Mouse (Mus musculus): Measurements from ENCODE around the gene Cdhr4. TPM values are rescaled to one million over a fixed set of nuclear protein-coding genes. Genes with fewer than 3 reads are reported as not detected.

The Cdhr4 gene
- under 1 TPM in 1 of 3 experiments, not detected in 2; 0.73 TPM for polyA plus RNA-seq (2017; shearing (Covaris generic))

DNA sequence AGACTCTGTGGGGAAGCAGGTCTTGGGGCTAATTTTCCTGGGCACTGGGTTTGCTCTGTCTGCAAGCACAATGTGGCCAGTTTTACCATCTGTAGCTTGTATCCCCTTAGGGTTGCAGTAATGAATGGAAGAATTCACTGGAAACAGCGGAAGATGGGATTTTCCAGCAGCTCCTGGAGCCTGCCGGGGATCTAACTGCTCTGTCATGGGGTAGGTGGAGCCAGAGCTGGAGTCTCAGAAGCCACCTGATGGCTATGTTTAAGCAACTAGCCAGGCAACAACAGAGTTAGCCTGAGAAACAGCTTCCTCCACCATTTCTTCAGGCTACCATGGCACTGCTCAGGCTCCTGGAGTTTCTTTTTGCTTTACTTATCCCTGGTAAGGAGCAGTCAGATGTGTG lies at the start of gene Cdhr4:
Gene Cdhr4 (plus strand): TSS at position 301 of the 400 bp plus-strand sequence.
- ATAC-seq, result no peak

DNA sequence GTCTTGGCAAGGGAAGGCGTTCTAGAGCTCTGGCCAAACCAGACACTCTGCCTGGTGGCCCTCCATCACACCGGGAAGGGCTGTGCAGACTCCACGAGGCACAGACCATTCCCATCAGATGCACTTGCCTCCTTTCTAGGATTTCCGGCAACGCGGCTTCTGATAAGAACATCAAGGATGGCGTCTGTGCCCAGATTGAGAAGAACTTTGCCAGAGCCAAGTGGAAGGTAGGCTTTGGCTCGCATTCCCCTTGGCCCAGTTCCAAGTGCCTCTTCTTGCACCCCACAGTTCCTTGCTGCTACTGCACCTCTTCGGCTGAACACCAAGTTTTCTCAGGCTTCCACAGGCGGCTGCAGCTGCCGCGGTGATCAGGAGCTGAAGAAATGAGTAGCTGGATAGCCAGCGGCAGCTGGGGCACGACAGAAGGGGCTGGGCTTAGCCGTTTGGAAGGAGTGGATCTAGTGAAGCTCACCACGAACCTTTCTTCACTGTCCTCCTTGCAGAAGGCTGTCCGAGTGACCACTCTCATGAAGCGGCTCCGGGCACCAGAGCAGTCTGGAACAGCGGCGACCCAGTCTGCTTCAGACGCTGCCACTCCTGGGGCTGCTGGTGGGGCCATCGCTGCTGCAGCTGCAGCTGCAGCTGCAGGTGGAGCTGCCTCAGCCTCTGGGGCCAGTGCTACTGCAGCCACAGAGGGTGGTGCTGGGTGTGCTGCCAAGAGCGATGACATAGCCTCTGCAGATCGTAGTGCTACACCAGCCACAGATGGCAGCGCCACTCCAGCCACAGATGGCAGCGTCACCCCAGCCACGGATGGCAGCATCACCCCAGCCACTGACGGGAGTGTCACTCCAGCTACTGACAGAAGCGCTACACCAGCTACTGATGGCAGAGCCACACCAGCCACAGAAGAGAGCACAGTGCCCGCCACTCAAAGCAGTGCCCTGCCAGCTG lies 44.8 kb upstream of the Cdhr4 start:
- ATAC-seq, result no peak

GRCm38 (mm10) chr9:107949184-107949921 lies 42.9 kb upstream of the Cdhr4 start:
- no peak for ATAC-seq

- no peak for ATAC-seq
These were observed 42.4 kb upstream of the Cdhr4 start, which contains the start of gene Traip for GRCm38 (mm10) chr9:107949922-107950235. Gene Traip (plus strand): TSS chr9:107950136.

DNA sequence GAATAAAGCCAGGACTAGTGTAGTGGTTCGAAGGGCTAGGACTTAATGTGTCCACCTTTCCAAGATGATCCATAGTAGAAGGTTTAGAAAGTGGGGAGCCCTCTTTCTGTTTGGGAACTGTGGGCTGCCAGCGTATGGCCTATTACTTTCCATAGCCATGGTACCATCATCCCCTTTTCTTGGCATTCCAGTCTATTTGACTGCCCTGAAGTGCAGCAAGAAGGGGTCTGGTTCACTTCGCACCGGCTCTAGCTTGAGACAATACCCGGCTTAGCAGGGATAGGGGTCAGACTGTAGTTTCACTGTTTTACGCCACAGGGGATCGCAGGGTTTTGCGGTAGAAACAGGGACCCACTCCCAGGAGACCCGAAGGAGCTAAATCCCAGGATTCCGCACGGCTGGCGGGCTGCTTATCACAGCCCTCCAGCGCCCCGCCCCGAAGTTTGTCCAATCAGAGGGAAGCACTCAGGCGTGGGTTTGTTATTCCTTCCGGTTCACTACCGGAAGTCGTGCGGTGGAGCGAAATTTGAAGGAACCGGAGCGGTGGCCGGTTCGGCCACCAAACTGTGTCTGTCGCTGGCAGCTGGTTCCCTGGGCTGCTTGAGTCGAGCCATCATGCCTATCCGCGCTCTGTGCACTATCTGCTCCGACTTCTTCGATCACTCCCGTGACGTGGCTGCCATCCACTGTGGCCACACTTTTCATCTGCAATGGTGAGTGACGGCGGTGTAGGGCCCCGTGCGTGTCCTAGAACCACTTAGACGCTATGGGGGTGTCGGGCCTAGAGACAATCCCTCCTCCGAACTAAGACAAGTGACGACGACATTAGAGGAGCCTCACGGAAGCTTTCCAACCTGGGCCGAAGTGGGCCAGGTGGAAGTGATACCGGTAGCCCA lies 41.6 kb upstream of the Cdhr4 start:
- ATAC-seq, result peak; percentile 99

DNA sequence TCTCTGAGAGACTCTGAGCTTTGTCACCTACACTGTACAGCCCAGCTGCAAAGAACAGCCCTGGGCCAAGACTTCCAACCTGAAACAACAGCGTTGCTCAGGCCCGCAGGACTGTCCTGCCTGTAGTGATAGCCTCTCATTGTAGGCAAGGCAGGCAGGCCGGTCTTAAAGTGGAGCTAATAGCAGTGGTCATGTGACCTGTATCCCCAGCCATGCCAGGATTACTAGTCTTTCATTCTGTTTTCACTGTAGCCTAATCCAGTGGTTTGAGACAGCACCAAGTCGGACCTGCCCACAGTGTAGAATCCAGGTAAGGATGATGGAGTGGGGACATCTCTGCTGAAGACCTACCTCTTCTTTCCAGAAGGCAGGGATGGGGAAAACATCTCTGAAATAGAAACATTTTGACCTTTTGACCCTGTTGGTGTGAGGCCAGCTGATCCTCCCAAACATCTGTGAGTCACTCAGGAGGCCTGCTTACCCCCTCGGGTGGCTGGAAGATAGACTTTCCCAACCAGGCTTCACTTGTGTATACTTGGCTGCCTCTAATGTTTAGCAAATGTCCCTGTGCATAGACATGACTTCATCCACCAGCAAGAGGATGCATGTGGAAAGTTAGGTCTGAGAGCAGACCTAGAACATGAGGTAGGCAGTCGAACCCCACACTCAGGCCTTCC lies 36.5 kb upstream of the Cdhr4 start:
- no peak for ATAC-seq

GRCm38 (mm10) chr9:107957141-107957540 lies 35.2 kb upstream of the Cdhr4 start:
- ATAC-seq, result no peak

DNA sequence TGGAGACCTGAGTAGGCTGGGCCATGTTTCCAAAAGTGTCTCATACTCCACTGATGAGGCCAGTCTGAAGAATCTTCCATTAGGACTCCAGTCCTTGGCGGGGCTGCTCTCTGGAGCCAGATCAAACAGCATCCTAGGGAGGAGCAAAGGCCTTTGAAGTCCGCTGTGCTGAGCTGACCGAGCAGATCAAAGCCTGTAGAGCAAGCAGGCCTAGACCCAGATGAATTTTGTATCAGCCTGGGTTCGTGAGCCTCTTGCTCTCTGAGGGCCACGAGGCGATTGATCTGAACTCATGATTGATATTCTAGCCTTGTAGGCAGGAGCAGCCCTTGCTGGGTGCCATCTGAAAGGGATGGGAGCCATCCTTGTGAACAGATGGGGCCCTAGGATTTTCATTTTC lies 32.4 kb upstream of the Cdhr4 start:
- no peak for ATAC-seq

DNA sequence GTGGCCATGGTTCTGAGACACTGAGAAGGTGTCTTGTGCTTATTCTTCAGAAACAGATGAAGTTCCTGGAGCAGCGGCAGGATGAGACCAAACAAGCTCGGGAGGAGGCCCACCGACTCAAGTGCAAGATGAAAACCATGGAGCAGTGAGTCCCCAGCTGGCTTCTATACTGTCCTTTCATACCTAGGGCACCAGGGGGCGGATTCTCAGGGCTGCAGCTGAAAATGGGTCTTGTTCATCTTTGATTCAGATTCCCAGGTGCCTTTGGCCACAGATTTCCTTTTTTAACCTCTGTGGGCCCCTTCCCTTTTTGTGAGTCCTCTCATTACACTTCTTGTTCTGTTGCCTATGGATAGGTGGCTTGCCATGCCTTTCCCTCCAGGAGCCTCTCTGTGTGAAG lies 31.4 kb upstream of the Cdhr4 start:
- no peak for ATAC-seq

GRCm38 (mm10) chr9:107961351-107961762 lies 30.9 kb upstream of the Cdhr4 start:
- no peak for ATAC-seq

GRCm38 (mm10) chr9:107961881-107962280 lies 30.4 kb upstream of the Cdhr4 start:
- ATAC-seq, result no peak

- ATAC-seq, result no peak
These were observed 29.4 kb upstream of the Cdhr4 start for GRCm38 (mm10) chr9:107962916-107963315.

GRCm38 (mm10) chr9:107963700-107964099 lies 28.6 kb upstream of the Cdhr4 start:
- ATAC-seq, result peak; percentile 63

DNA sequence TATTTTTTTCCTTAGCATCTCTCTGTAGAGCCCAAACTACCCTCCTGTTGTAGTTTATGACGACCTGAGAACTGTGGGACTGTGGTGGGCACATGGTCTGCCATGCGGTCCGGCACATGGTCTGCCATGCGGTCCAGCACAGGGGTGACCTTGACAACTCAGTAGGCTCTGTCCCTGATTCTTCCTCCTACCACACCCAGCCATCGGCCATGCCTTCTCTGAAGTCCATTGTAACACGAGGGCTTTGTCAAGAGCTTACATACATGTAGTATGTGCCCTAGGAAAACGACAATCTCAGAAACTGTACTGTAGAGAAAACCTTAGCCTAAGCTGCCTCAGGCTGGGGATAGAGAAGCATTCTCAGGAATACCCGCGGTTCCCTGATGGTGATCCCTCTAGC lies 27.6 kb upstream of the Cdhr4 start:
- ATAC-seq, result no peak

DNA sequence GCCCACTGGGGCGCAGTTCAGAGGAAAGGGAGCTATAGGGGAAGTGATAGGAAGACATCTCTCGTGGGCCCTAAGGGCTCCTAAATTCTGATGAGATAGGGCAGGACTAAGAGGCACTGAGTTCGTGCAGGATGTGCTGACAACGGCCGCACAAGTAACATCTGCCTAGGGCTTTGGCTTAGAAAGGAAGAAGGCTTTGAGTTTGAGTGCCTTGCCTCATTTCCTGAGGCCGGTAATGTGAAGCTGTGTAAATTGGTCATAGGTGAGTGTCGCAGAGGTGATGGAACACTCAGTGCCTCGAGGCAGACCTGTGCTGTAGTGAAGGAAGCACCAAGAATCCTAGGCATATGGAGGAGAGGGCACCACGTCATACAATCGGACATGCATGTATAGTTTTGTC lies 25.6 kb upstream of the Cdhr4 start:
- no peak for ATAC-seq

DNA sequence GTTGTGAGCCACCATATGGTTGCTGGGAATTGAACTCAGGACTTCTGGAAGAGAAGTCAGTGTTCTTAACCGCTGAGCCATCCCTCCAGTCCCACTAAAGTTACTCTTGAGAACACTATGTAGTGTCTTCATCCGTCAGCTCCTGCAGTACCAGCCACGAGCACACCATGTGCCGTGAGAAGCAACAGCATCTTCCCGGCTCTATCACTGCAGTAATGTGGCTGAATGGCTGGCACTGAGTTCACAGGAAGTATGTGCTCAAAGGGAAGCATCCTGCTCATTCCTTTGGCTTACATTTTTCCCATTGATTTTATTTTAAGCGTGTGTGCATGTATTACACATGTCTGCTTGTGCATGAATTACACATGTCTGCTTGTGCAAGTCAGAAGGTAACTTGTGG lies 24.9 kb upstream of the Cdhr4 start:
- ATAC-seq, result no peak

DNA sequence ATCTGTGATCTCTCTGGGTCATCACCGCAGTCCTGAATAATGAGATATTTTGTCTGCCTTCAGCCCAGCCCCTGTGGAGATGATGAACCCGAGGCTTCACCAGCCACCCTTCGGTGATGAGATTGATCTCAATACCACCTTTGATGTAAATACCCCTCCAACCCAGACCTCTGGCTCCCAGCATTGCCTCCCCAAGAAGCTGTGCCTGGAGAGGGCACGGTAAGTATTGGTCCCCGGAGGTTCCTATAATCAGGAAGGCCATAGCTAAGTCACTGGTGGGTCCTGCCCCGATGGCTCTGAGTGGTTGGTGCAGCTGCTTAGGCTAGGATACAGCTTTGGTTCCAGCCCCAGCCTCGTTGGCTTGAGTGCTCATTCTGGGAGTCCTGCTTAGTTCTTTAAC lies 23.8 kb upstream of the Cdhr4 start:
- ATAC-seq, result no peak

- ATAC-seq, result no peak
These were observed 22.0 kb upstream of the Cdhr4 start for GRCm38 (mm10) chr9:107970311-107970710.

- ATAC-seq, result no peak
These were observed 20.4 kb upstream of the Cdhr4 start for GRCm38 (mm10) chr9:107971690-107972541.

DNA sequence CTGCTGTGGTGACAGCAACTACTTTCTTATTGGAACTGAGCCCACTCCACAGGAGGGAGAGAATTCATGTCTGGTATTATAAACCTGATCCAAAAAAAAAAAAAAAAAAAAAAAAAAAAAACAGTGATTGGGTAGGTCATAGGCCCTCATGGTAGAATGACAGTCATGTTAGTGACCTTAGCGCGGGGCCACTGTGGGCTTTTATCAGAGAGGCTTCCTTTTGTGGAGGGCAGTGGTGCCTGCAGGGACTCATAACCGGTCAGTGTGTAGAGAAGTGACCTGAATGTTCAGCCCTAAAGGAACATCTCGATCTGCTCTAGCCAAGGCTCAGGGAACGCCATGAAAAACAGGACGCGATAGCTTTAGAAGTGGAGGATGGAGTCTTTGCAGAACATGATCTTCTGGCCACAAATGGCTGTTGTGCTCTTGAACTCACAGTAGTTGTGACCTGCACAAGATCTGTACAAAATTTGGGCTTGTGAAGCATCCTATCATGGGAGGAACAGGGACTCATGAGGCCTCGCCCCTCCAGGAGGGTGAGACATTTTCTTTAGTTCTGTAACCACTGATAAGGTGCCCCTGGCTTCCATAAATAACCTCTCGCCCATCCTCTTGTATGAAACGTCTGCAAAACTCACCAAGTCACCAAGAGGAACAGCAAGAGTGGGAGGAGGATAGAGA lies 17.7 kb upstream of the Cdhr4 start:
- no peak for ATAC-seq
